Mouse (Mus musculus): Measurements from ENCODE around the gene Naip6. TPM values are rescaled to one million over a fixed set of nuclear protein-coding genes. Genes with fewer than 3 reads are reported as not detected.
"Not testable (repeated sequence)": the region's sequence is repeated elsewhere in the genome, so short reads cannot be mapped to it uniquely, and the experiment has no call there.

The Naip6 gene
- polyA plus RNA-seq (2014; fragmentation: Nextera tagmentation; extraction: Ambion mirVana), result 0.11 TPM in 1 of 2 replicates, not detected in the other

DNA sequence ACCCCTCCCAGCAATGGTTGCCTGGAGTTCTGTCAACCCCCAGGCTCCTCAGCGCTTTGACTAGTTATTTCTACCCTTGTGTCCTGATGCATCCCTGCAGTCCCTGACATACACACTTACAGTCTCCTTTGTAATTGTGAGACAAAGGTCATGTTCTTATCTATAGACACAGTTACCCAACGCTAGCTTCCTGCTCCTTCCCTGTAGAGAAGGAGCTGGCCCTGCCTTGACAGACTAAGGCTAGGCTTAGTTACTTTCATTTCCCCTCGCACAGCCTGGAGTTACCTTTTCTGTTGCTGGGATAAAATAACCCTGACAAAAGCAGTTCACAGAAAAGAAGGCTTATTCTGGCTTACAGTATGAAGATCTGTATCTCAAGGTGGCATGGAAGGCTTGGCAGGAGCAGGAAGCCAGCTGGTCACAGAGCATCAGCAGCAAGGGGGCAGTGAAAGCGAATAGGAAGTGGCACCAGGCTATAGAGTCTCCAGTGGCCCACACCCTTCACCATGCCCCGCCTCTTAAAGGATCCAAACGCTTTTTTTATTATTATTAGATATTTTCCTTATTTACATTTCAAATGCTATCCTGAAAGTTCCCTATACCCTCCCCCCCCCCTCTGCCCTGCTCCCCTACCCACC lies at the start of gene Naip6:
TSS of gene Naip6 (minus strand) at position 419 of the 638 bp plus-strand sequence.
- DNase-seq (ENCODE audit: low spot score); H3K36me3 ChIP-seq (ENCODE audit: control insufficient read depth, insufficient read depth, low read length); H3K27me3 ChIP-seq (ENCODE audit: control insufficient read depth, insufficient read depth, low read length); H3K4me1 ChIP-seq (replicated peaks; ENCODE audit: control insufficient read depth, insufficient read depth, low read length); H3K9ac ChIP-seq (ENCODE audit: low read depth, low read length); H3K27ac ChIP-seq (ENCODE audit: low read depth, low read length); H3K4me3 ChIP-seq (ENCODE audit: low read depth, low read length); H3K4me2 ChIP-seq (replicated peaks; ENCODE audit: low read depth, low read length); ATAC-seq (ENCODE audit: low FRiP score); H3K9me3 ChIP-seq (ENCODE audit: control insufficient read depth, low read length): not testable (repeated sequence)
- WGBS, result 80% methylated on average over 6 of the region's 6 CpGs

DNA sequence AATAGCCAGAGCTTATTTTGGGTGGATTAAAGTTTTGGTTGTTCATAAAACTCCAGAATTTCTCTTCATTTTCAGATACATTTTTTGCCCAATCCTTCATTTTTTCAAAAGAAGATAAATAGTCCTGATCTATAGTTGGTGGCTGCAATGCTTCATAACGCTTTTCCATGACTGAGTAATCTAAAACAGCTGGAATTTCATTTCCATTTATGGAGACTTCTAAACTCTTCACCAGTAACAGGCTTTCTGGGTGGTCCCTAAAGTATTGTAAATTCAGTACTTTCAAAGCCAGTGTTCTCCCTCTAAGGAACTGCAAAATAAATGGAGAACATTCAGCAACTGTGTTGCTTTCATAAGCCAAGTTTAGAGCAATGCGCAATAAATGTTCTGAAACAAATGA lies 34.8 kb upstream of the Naip6 start:
- not testable (repeated sequence) for ATAC-seq (ENCODE audit: low FRiP score); H3K9me3 ChIP-seq (ENCODE audit: control insufficient read depth, low read length); H3K27ac ChIP-seq (ENCODE audit: low read depth, low read length); H3K4me2 ChIP-seq (replicated peaks; ENCODE audit: low read depth, low read length); H3K9ac ChIP-seq (ENCODE audit: low read depth, low read length); H3K4me1 ChIP-seq (replicated peaks; ENCODE audit: control insufficient read depth, insufficient read depth, low read length); H3K36me3 ChIP-seq (ENCODE audit: control insufficient read depth, insufficient read depth, low read length); H3K4me3 ChIP-seq (ENCODE audit: low read depth, low read length); DNase-seq (ENCODE audit: low spot score); H3K27me3 ChIP-seq (ENCODE audit: control insufficient read depth, insufficient read depth, low read length)
- 87% methylated on average over 2 of the region's 2 CpGs for WGBS

DNA sequence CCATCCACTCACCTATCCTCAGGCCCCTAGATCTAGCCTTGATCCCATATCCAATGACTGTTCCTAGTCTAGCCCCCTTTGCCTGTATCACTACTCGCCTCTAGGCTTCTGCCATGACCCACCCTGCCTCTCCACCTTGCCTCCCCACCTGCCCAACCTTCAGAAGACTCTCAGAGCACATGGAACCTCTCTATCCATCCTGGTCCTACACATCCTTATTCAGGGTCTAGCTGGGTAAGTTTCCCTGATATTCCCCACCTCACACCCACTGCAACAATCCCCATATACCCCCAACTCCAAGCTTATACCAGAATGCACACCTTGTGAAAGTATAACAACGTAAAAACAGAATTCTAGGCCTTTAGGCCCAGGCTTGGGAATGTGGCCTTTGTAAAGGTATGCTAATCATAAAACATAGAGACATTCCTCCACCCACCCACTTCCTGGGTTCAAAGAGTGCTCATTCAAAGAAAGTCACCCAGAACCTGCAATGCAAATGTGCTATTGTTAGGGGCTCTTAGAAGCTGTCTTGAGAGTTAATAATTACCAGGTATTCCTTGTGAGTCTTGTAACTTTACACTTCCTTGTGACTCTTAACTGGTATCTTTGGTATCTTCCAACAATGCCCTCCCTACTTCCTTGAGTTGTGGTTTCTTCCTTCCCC lies 32.2 kb upstream of the Naip6 start:
- H3K27ac ChIP-seq (ENCODE audit: low read depth, low read length); H3K9ac ChIP-seq (ENCODE audit: low read depth, low read length); H3K27me3 ChIP-seq (ENCODE audit: control insufficient read depth, insufficient read depth, low read length); H3K9me3 ChIP-seq (ENCODE audit: control insufficient read depth, low read length); H3K4me1 ChIP-seq (replicated peaks; ENCODE audit: control insufficient read depth, insufficient read depth, low read length); H3K4me2 ChIP-seq (replicated peaks; ENCODE audit: low read depth, low read length); H3K36me3 ChIP-seq (ENCODE audit: control insufficient read depth, insufficient read depth, low read length); H3K4me3 ChIP-seq (ENCODE audit: low read depth, low read length); DNase-seq (ENCODE audit: low spot score); ATAC-seq (ENCODE audit: low FRiP score): not testable (repeated sequence)
- WGBS, result 57% methylated on average over 1 of the region's 2 CpGs

DNA sequence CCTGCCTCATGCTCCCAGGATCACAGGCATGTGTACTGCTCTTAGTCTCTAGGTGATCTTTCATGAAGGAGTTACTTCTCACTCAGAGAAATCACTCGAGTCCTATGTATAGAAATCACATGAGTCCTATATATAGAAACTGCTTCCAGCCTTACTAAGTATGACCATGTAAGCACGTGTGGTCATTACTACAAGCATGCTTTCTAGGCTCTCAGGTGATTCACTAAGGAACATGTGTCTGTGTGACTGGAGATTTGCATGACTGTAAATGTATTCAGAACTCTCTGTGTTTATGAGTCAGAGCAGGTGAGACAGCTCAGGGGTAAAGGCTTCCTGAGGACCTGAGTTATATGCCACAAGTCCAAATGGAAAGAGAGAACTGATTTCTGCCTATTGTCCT lies 24.3 kb upstream of the Naip6 start:
- Histone ChIP-seq H3K4me2 (replicated peaks; ENCODE audit: low read depth, low read length) (no peak overlapping the region), H3K4me3 (ENCODE audit: low read depth, low read length) (no peak overlapping the region), H3K27ac (ENCODE audit: low read depth, low read length) (no peak overlapping the region), H3K9ac (ENCODE audit: low read depth, low read length) (no peak overlapping the region), H3K27me3 (ENCODE audit: control insufficient read depth, insufficient read depth, low read length) (no peaks in the 10 kb centered on the region), H3K9me3 (ENCODE audit: control insufficient read depth, low read length) (no peaks in the 10 kb centered on the region), H3K4me1 (replicated peaks; ENCODE audit: control insufficient read depth, insufficient read depth, low read length) (no peaks in the 10 kb centered on the region), H3K36me3 (ENCODE audit: control insufficient read depth, insufficient read depth, low read length) (no peaks in the 10 kb centered on the region)
- WGBS, result 76% methylated on average over 2 of the region's 2 CpGs
- DNase-seq (ENCODE audit: low spot score) (no peak), ATAC-seq (ENCODE audit: low FRiP score) (no peak)

DNA sequence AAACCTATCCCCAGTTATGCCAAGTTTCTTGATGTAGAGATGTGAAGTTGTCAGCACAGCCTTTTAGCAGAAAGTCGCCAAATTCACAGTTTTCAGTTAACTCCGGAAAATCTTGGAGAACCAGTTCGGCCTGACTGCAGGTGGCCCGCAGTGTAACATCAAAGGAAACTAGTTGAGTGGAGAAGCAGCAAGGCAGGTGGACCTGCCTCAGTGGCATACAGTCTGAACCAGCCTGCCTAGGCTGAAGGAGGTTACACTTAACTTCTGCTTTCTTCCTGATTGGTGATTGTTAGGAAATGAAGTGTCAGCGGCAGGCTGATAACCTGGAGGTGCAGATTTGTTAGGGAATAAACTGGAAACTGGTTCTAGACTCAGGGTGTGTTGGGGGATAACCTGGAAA lies 14.3 kb upstream of the Naip6 start:
- DNase-seq (ENCODE audit: low spot score); H3K27ac ChIP-seq (ENCODE audit: low read depth, low read length); ATAC-seq (ENCODE audit: low FRiP score); H3K9me3 ChIP-seq (ENCODE audit: control insufficient read depth, low read length); H3K4me1 ChIP-seq (replicated peaks; ENCODE audit: control insufficient read depth, insufficient read depth, low read length); H3K4me2 ChIP-seq (replicated peaks; ENCODE audit: low read depth, low read length); H3K36me3 ChIP-seq (ENCODE audit: control insufficient read depth, insufficient read depth, low read length); H3K4me3 ChIP-seq (ENCODE audit: low read depth, low read length); H3K27me3 ChIP-seq (ENCODE audit: control insufficient read depth, insufficient read depth, low read length); H3K9ac ChIP-seq (ENCODE audit: low read depth, low read length): not testable (repeated sequence)
- 50% methylated on average over 5 of the region's 5 CpGs for WGBS

DNA sequence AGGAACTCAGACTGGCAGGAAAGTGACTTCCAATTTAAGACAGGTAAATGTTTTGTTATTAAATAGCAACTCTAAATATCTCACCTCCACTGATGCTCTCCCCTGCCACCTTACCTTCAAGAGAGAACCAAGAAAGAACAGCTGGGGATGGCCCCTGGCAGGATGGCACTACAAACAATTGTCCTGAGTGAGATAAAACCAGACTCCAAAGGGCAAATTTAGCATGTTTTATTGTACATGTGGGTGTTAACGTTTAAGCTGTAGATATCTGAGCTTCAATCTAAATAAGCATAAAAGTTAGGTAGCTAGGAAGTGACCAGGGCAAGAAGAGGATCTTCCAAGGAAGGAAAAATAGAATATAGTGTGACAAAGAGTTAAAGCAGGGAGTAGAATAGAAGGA lies 11.4 kb upstream of the Naip6 start:
- H3K4me2 ChIP-seq (replicated peaks; ENCODE audit: low read depth, low read length); H3K36me3 ChIP-seq (ENCODE audit: control insufficient read depth, insufficient read depth, low read length); ATAC-seq (ENCODE audit: low FRiP score); H3K27ac ChIP-seq (ENCODE audit: low read depth, low read length); H3K4me1 ChIP-seq (replicated peaks; ENCODE audit: control insufficient read depth, insufficient read depth, low read length); H3K27me3 ChIP-seq (ENCODE audit: control insufficient read depth, insufficient read depth, low read length); DNase-seq (ENCODE audit: low spot score); H3K9me3 ChIP-seq (ENCODE audit: control insufficient read depth, low read length); H3K9ac ChIP-seq (ENCODE audit: low read depth, low read length); H3K4me3 ChIP-seq (ENCODE audit: low read depth, low read length): not testable (repeated sequence)
- WGBS, result 33% methylated on average over 1 of the region's 1 CpGs

DNA sequence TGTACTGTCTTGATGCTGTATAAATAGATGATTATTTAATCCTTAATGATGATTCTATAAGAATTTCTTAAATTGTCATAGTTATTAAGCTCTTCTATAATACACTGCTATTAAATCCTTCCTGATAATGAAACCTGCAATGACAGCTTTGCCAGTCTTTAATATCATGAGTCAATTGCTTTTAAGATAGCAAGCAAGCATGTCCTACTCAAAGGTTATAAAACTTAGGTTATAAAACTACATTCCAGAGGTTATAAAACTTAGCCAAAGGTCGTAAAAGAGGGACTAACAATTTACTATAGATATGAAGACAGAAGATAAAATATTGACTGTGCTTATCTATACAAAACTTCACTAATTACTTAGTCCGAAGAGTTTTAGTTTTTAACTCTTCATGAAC lies 10.6 kb upstream of the Naip6 start:
- not testable (repeated sequence) for DNase-seq (ENCODE audit: low spot score); H3K27ac ChIP-seq (ENCODE audit: low read depth, low read length); H3K27me3 ChIP-seq (ENCODE audit: control insufficient read depth, insufficient read depth, low read length); H3K4me2 ChIP-seq (replicated peaks; ENCODE audit: low read depth, low read length); H3K9ac ChIP-seq (ENCODE audit: low read depth, low read length); H3K4me3 ChIP-seq (ENCODE audit: low read depth, low read length); H3K9me3 ChIP-seq (ENCODE audit: control insufficient read depth, low read length); H3K36me3 ChIP-seq (ENCODE audit: control insufficient read depth, insufficient read depth, low read length); H3K4me1 ChIP-seq (replicated peaks; ENCODE audit: control insufficient read depth, insufficient read depth, low read length); ATAC-seq (ENCODE audit: low FRiP score)
- 71% methylated on average over 2 of the region's 2 CpGs for WGBS

DNA sequence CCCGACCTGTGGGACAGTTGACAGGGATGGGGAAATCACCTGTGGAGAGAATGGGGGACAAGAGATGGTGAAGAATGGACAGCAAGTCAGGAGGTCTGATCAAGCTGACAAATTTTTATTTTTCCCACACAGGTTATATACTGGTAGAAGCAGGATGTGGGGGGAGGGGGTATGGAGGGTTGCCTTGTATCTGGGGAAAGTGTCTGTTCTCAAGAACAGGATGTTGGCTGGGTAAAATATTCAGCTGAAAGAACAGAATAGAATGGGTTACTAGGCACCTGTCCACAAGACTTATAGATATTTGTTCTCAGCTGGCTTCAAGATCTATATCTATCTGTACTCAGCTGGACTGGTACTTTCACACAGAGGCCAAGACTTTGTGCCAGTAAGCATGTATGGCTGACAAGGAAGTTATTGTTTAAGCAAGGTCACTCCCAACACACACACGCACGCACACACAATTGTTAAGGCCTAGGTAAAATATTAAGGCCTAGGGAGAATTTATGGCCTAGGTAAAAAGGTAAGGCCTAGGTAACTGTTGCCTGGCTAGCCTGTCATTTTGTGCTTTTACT lies 4.9 kb upstream of the Naip6 start:
- H3K9ac ChIP-seq (ENCODE audit: low read depth, low read length); H3K27ac ChIP-seq (ENCODE audit: low read depth, low read length); H3K4me1 ChIP-seq (replicated peaks; ENCODE audit: control insufficient read depth, insufficient read depth, low read length); ATAC-seq (ENCODE audit: low FRiP score); H3K4me2 ChIP-seq (replicated peaks; ENCODE audit: low read depth, low read length); DNase-seq (ENCODE audit: low spot score); H3K27me3 ChIP-seq (ENCODE audit: control insufficient read depth, insufficient read depth, low read length); H3K36me3 ChIP-seq (ENCODE audit: control insufficient read depth, insufficient read depth, low read length); H3K9me3 ChIP-seq (ENCODE audit: control insufficient read depth, low read length); H3K4me3 ChIP-seq (ENCODE audit: low read depth, low read length): not testable (repeated sequence)
- WGBS, result 90% methylated on average over 3 of the region's 3 CpGs

DNA sequence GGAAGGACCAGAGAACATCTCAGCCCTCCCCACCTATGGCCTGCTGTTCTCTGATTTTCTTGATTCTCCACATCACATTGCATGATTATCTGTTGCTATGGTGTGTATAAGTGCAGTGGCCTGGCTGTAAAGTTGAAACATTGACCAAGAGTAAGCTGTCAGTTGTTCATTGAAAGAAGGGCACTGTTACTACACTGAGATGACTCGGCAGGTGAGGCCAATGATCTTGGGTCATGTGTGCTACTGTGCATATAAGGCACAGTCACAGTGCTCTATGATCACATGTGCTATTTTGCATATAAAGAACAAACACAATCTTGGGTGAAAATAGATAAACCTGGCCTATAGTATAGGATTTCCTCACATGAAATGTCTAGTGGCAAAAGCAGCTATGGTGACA lies 32.9 kb downstream of the Naip6 start:
- 88% methylated on average over 1 of the region's 1 CpGs for WGBS
- H3K4me1 ChIP-seq (replicated peaks; ENCODE audit: control insufficient read depth, insufficient read depth, low read length), result no peaks in the 10 kb centered on the region
- ATAC-seq (ENCODE audit: low FRiP score), result no peak

More for the DNA sequence above, 32.9 kb downstream of the Naip6 start:
- H3K27ac ChIP-seq (ENCODE audit: low read depth, low read length), result no peak overlapping the region
- DNase-seq (ENCODE audit: low spot score), result no peak
- no peaks in the 10 kb centered on the region for H3K9me3 ChIP-seq (ENCODE audit: control insufficient read depth, low read length)
- H3K36me3 ChIP-seq (ENCODE audit: control insufficient read depth, insufficient read depth, low read length), result no peaks in the 10 kb centered on the region
- H3K4me2 ChIP-seq (replicated peaks; ENCODE audit: low read depth, low read length), result no peak overlapping the region
- no peak overlapping the region for H3K9ac ChIP-seq (ENCODE audit: low read depth, low read length)
- H3K4me3 ChIP-seq (ENCODE audit: low read depth, low read length), result no peak overlapping the region
- no peaks in the 10 kb centered on the region for H3K27me3 ChIP-seq (ENCODE audit: control insufficient read depth, insufficient read depth, low read length)

Data from hindbrain, embryonic 11.5 days (tissue).